Mouse (Mus musculus): ENCODE measurements at regions not wholly inside any gene's neighbourhood (a gene's known extent, or its start where the extent isn't known, plus 50 kb on each side); places are given as distances from the start of the nearest gene placed in this dataset.

DNA sequence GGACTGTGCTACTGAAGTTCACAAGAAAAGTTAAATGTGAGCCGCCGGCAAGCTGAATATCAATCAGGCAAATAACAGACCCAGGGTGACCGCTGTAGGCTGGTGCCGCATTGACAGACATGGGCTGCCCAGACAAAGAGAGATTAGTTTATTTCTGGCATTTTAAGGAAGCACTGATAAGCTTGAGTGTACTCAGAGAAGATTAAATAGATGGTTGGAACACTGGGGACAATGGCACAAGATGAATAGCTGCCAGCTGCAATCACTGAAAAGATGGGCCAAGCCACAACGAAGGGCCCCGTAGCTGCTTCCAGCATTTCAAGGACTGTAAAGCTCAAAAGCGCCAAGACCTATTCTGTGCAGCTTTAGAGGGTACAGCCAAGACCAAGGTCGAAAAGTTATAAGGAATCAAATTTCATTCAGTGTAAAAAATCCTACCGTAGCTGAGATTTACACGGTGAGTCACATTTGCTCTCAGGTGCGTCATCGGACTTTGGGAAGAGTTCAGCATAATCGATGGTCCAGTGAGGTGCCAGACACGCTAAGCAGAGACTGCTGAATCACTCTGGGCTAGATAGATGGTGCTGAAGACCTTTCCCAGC is 285.1 kb upstream of the Camk1g start:
- 66% methylated on average over 14 of the region's 14 CpGs for WGBS
- Histone ChIP-seq H3K27ac (no peak overlapping the region), H3K36me3 (no peaks in the 10 kb centered on the region), H3K9me3 (no peaks in the 10 kb centered on the region), H3K4me2 (no peak overlapping the region), H3K4me1 (no peaks in the 10 kb centered on the region), H3K4me3 (no peak overlapping the region), H3K27me3 (no peaks in the 10 kb centered on the region), H3K9ac (no peak overlapping the region)
- ATAC-seq (ENCODE audit: insufficient number of reproducible peaks, low FRiP score, low TSS enrichment, low read depth): no peak

DNA sequence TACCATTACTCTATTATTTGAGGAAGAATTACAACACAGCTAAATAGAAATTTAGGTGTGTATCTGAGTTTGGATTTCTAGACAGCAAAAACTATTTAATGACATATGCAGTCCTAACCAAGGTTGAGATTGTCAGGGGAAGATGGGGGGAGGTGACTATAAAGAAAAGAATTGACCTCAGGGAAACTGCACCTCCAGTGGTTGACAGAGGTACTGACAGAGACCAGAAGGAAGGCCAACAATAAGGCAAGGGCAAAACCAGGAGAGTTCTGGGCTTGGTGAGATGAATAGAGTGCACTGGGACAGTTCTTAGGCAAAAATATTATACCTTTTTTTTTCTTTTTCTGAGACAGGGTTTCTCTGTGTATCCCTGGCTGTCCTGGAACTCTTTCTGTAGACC is 280.2 kb upstream of the Camk1g start:
- Histone ChIP-seq H3K9ac (no peak overlapping the region), H3K4me1 (no peaks in the 10 kb centered on the region), H3K36me3 (no peaks in the 10 kb centered on the region), H3K4me2 (no peak overlapping the region), H3K4me3 (no peak overlapping the region), H3K27ac (no peak overlapping the region), H3K9me3 (no peaks in the 10 kb centered on the region), H3K27me3 (no peaks in the 10 kb centered on the region)
- ATAC-seq (ENCODE audit: insufficient number of reproducible peaks, low FRiP score, low TSS enrichment, low read depth): no peak

DNA sequence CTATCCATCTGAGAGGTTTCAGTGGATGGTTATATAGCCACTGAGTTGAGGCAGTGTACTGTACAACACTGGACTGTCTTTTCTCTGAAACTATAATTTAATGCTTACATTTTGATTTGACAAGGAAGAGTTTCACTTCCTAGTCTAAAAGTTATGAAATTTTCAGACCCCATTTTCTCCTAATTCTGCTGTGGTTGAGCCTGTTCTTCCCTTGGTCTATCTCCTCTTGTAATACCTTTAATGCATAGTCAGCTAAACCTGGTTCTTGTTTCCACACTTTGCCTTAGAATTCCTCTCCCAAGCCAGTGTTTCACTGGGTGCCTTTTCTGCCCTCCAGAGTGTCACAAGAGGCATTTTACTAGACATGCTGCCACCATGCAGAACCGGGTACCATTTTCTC is 279.3 kb upstream of the Camk1g start:
- Histone ChIP-seq H3K36me3 (no peaks in the 10 kb centered on the region), H3K4me3 (no peak overlapping the region), H3K4me1 (no peaks in the 10 kb centered on the region), H3K4me2 (no peak overlapping the region), H3K27me3 (no peaks in the 10 kb centered on the region), H3K9me3 (no peaks in the 10 kb centered on the region), H3K27ac (no peak overlapping the region), H3K9ac (no peak overlapping the region)
- no peak for ATAC-seq (ENCODE audit: insufficient number of reproducible peaks, low FRiP score, low TSS enrichment, low read depth)
- 84% methylated on average over 1 of the region's 1 CpGs for WGBS

- no peak overlapping the region for H3K27ac ChIP-seq
- no peak for ATAC-seq (ENCODE audit: insufficient number of reproducible peaks, low FRiP score, low TSS enrichment, low read depth)
- no peaks in the 10 kb centered on the region for H3K9me3 ChIP-seq
- no peaks in the 10 kb centered on the region for H3K4me1 ChIP-seq
- WGBS: 79% methylated on average over 3 of the region's 3 CpGs
- H3K36me3 ChIP-seq: no peaks in the 10 kb centered on the region
- no peak overlapping the region for H3K4me3 ChIP-seq
- no peak overlapping the region for H3K9ac ChIP-seq
- H3K27me3 ChIP-seq: no peaks in the 10 kb centered on the region
- no peak overlapping the region for H3K4me2 ChIP-seq
Measured at GRCm38 (mm10) chr1:193647371-193648270, 277.5 kb upstream of the Camk1g start.

- Histone ChIP-seq H3K27me3 (no peaks in the 10 kb centered on the region), H3K9ac (no peak overlapping the region), H3K27ac (no peak overlapping the region), H3K4me2 (no peak overlapping the region), H3K4me3 (no peak overlapping the region), H3K36me3 (no peaks in the 10 kb centered on the region), H3K4me1 (no peaks in the 10 kb centered on the region), H3K9me3 (no peaks in the 10 kb centered on the region)
- 80% methylated on average over 2 of the region's 2 CpGs for WGBS
- ATAC-seq (ENCODE audit: insufficient number of reproducible peaks, low FRiP score, low TSS enrichment, low read depth): no peak
Measured at GRCm38 (mm10) chr1:193644506-193644905, 274.4 kb upstream of the Camk1g start.

GRCm38 (mm10) chr1:193636451-193636850 is 266.4 kb upstream of the Camk1g start:
- H3K9me3 ChIP-seq: no peaks in the 10 kb centered on the region
- H3K27me3 ChIP-seq: no peaks in the 10 kb centered on the region
- H3K27ac ChIP-seq: no peak overlapping the region
- 62% methylated on average over 5 of the region's 5 CpGs for WGBS
- no peak overlapping the region for H3K4me3 ChIP-seq
- H3K4me1 ChIP-seq: no peaks in the 10 kb centered on the region
- no peak for ATAC-seq (ENCODE audit: insufficient number of reproducible peaks, low FRiP score, low TSS enrichment, low read depth)
- no peak overlapping the region for H3K9ac ChIP-seq
- H3K36me3 ChIP-seq: no peaks in the 10 kb centered on the region
- no peak overlapping the region for H3K4me2 ChIP-seq

GRCm38 (mm10) chr1:193632115-193632514 is 262.0 kb upstream of the Camk1g start:
- ATAC-seq (ENCODE audit: insufficient number of reproducible peaks, low FRiP score, low TSS enrichment, low read depth): no peak
- H3K36me3 ChIP-seq: no peaks in the 10 kb centered on the region
- no peak overlapping the region for H3K9ac ChIP-seq
- no peak overlapping the region for H3K4me2 ChIP-seq
- no peak overlapping the region for H3K27ac ChIP-seq
- H3K4me1 ChIP-seq: no peaks in the 10 kb centered on the region
- WGBS: 67% methylated on average over 2 of the region's 2 CpGs
- no peaks in the 10 kb centered on the region for H3K27me3 ChIP-seq
- no peaks in the 10 kb centered on the region for H3K9me3 ChIP-seq
- no peak overlapping the region for H3K4me3 ChIP-seq

DNA sequence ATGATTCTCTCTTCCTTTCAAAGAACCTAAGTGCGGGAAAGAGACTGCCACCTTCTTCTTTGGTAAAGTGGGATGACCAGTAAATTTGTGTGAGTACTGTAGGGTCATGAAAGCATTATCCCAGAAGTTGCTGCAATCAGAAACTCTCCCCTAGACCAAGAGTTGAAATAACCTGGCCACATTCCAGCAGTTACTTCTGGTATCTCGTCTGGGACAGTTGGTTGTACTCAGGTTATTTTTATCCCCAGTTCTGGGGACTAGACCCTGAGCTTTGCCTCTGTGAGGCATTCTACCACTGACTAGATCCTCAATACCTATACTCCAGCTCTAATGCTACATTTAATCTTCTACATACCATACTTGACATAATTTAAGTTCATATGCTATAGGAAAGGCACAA is 259.8 kb upstream of the Camk1g start:
- Histone ChIP-seq H3K27me3 (no peaks in the 10 kb centered on the region), H3K9me3 (no peaks in the 10 kb centered on the region), H3K27ac (no peak overlapping the region), H3K9ac (no peak overlapping the region), H3K4me2 (no peak overlapping the region), H3K4me3 (no peak overlapping the region), H3K36me3 (no peaks in the 10 kb centered on the region), H3K4me1 (no peaks in the 10 kb centered on the region)
- ATAC-seq (ENCODE audit: insufficient number of reproducible peaks, low FRiP score, low TSS enrichment, low read depth): no peak
- WGBS: 46% methylated on average over 2 of the region's 2 CpGs

DNA sequence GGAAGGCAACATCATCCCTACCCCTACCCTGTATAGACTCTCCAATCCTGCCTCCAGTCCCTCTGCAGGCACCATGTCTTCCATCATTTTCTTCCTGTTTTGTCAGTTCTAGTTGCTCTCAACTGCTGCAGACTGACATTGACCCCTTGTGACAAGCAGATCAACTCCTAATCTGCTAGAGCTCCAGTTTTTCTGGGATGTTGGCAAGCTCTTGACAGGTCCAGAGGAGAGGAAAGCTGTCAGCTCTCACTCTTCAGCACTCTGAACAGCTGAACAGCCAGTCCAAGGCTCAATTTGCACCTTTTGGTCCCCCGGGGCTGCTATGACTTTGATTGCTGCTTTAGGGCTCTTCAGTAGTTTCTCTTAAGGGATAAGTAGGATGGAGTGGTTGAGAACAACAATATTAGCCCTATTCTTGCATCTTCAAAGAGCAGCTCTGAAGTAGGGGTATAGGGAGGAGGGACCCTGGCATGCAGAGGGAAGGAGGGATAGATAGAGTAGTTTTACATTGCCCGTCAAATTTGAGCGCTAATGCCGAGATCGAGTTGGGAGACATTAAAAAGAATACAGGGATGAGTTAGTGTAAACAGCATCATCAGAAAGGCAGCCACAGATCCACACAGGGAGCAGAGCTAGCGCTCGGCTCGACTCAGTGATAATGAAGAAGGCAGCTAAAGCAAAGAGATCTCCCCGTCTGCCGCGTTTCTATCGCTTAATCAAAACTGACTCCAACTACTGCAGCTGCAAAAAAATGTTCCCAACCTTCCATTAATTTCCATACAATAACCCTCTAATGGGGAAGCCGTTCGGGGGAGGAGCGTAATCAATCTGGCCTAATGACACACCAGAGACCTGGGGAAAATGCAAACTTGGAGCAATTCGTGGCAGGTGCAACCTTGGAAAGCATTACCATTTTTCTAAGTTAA is 257.1 kb upstream of the Camk1g start:
- Histone ChIP-seq H3K9ac (no peak overlapping the region), H3K27me3 (no peaks in the 10 kb centered on the region), H3K4me1 (no peaks in the 10 kb centered on the region), H3K36me3 (no peaks in the 10 kb centered on the region), H3K4me2 (no peak overlapping the region), H3K9me3 (no peaks in the 10 kb centered on the region), H3K4me3 (no peak overlapping the region), H3K27ac (no peak overlapping the region)
- no peak for ATAC-seq (ENCODE audit: insufficient number of reproducible peaks, low FRiP score, low TSS enrichment, low read depth)
- WGBS: 60% methylated on average over 16 of the region's 16 CpGs

DNA sequence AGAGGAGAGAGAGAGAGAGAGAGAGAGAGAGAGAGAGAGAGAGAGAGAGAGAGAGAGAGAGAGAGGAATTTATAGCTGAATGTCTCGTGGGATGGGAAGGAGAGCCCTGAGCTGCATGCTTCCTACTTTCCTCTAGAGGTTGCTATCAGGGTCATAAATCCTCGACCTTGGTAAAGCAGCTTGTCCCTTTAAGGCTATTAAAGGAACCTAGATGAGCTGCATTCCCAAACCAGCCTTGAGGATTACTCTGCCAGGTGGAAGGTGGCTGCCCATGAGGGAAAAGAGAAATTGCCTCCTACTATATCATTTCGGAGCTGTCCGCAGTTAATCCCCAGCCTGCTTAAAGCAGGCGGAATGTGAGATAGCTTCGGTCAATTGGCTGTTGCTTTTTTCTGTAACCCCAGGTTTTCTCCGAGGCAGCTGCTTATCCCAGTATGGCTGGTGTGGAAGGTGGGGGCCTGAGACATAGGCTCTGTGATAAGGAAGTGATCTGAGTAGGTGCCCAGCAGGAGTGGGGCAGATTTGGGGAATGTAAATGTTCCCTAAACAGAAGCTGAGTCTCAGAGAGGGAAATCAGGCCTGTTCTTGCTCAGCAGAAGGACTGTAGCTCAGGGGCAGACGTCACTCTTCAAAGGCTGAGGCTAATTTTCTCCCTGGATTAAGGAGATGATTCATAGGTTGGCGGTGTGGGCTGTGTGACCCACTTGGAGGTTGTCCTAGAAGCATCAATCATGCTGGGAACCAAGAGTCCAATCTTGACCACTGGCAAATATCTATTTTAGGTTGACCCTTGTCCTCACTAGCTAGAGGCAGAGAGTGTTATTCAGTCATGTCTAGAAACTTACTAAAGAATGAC is 255.2 kb upstream of the Camk1g start:
- Histone ChIP-seq H3K27ac (peak overlapping the region; percentile 33; the same call in 1 of the 2 replicates), H3K4me1 (no peaks in the 10 kb centered on the region), H3K9ac (no peak overlapping the region), H3K4me3 (no peak overlapping the region), H3K9me3 (no peaks in the 10 kb centered on the region), H3K36me3 (no peaks in the 10 kb centered on the region), H3K27me3 (no peaks in the 10 kb centered on the region), H3K4me2 (no peak overlapping the region)
- no peak for ATAC-seq (ENCODE audit: insufficient number of reproducible peaks, low FRiP score, low TSS enrichment, low read depth)
- 13% methylated on average over 9 of the region's 9 CpGs for WGBS

- H3K4me2 ChIP-seq: no peak overlapping the region
- 0 out of 2 replicates have a peak, but pooled peaks cover 3% of the 10 kb centered on the region for H3K4me1 ChIP-seq
- H3K36me3 ChIP-seq: no peaks in the 10 kb centered on the region
- WGBS: 66% methylated on average over 3 of the region's 3 CpGs
- no peak overlapping the region for H3K9ac ChIP-seq
- no peaks in the 10 kb centered on the region for H3K27me3 ChIP-seq
- H3K9me3 ChIP-seq: no peaks in the 10 kb centered on the region
- no peak overlapping the region for H3K4me3 ChIP-seq
- H3K27ac ChIP-seq: no peak overlapping the region
- no peak for ATAC-seq (ENCODE audit: insufficient number of reproducible peaks, low FRiP score, low TSS enrichment, low read depth)
Measured at GRCm38 (mm10) chr1:193623571-193623970, 253.5 kb upstream of the Camk1g start.
